27 mouse cellular contexts compared by ENCODE assay signal in genomic region chr2:31007208-31007607, GRCm38 (mm10). TPM values are rescaled to one million over a fixed set of nuclear protein-coding genes. Genes with fewer than 3 reads are reported as not detected.
DNase-seq lines count a peak whose midpoint lies in the region; ATAC-seq and TF ChIP-seq lines count a peak whose summit lies in the region.
"Had no signal": no experiment of that assay in that cellular context is flagged by ENCODE, and none has a peak within 500 bp of the region (broad histone marks: within the 10 kb centered on the region; RNA-seq: fewer than 3 reads in every experiment).

No protein-coding gene starts in this region.

- peaks cover 30% of the 10 kb centered on the region for H3K4me1 ChIP-seq in heart, embryonic 13.5 days
- peaks cover 15% of the 10 kb centered on the region; the same call in 1 of the 2 replicates for H3K4me1 ChIP-seq in neural tube, embryonic 13.5 days (replicated peaks)
- no peaks in the 10 kb centered on the region for H3K4me1 ChIP-seq in neural tube, embryonic 15.5 days
- H3K4me1 ChIP-seq in liver, embryonic 12.5 days = peaks cover 48% of the 10 kb centered on the region
- H3K4me1 ChIP-seq in liver, postnatal 0 days (ENCODE audit: insufficient read depth) = peaks cover 10% of the 10 kb centered on the region
- H3K4me1 ChIP-seq: forebrain, embryonic 15.5 days; kidney, embryonic 15.5 days; limb, embryonic 12.5 days; midbrain, embryonic 12.5 days had no signal

- H3K4me3 ChIP-seq in heart, embryonic 13.5 days = no peak overlapping the region
- no peak overlapping the region for H3K4me3 ChIP-seq in neural tube, embryonic 13.5 days
- no peak overlapping the region for H3K4me3 ChIP-seq in neural tube, embryonic 15.5 days (replicated peaks)
- H3K4me3 ChIP-seq in liver, embryonic 12.5 days = no peak overlapping the region
- no peak overlapping the region for H3K4me3 ChIP-seq in liver, postnatal 0 days (ENCODE audit: low read depth, low read length)
- H3K4me3 ChIP-seq: embryonic facial prominence, embryonic 13.5 days; forebrain, embryonic 15.5 days; hindbrain, embryonic 12.5 days; kidney, embryonic 15.5 days; limb, embryonic 12.5 days; midbrain, embryonic 12.5 days had no signal

- no peak overlapping the region for H3K4me2 ChIP-seq in heart, embryonic 13.5 days
- no peak overlapping the region for H3K4me2 ChIP-seq in neural tube, embryonic 13.5 days
- no peak overlapping the region for H3K4me2 ChIP-seq in neural tube, embryonic 15.5 days
- peak overlapping the region; percentile 70 for H3K4me2 ChIP-seq in liver, embryonic 12.5 days
- H3K4me2 ChIP-seq in liver, postnatal 0 days (ENCODE audit: low read depth, low read length) = peak overlapping the region; percentile 60; the same call in 1 of the 2 replicates
- H3K4me2 ChIP-seq: embryonic facial prominence, embryonic 13.5 days; forebrain, embryonic 15.5 days; hindbrain, embryonic 12.5 days; kidney, embryonic 15.5 days; limb, embryonic 12.5 days; midbrain, embryonic 12.5 days had no signal

- no peak for TF ChIP-seq CTCF in liver, postnatal 0 days (IDR thresholded peaks at IDR 0.05; ENCODE audit: low read depth)

- H3K27me3 ChIP-seq in heart, embryonic 13.5 days (replicated peaks) = no peaks in the 10 kb centered on the region
- H3K27me3 ChIP-seq in neural tube, embryonic 13.5 days = no peaks in the 10 kb centered on the region
- no peaks in the 10 kb centered on the region for H3K27me3 ChIP-seq in neural tube, embryonic 15.5 days (replicated peaks)
- H3K27me3 ChIP-seq in liver, embryonic 12.5 days (replicated peaks) = no peaks in the 10 kb centered on the region
- H3K27me3 ChIP-seq in liver, postnatal 0 days (ENCODE audit: insufficient read depth, low read length) = no peaks in the 10 kb centered on the region
- H3K27me3 ChIP-seq: CH12.LX; embryonic facial prominence, embryonic 13.5 days; forebrain, embryonic 15.5 days; hindbrain, embryonic 12.5 days; kidney, embryonic 15.5 days; limb, embryonic 12.5 days; midbrain, embryonic 12.5 days had no signal

- no peak for ATAC-seq in heart, embryonic 13.5 days (ENCODE audit: extremely low read depth, insufficient number of reproducible peaks, low FRiP score, low TSS enrichment)
- no peak for ATAC-seq in neural tube, embryonic 13.5 days (ENCODE audit: low read depth)
- no peak for ATAC-seq in neural tube, embryonic 15.5 days (ENCODE audit: low FRiP score)
- no peak for ATAC-seq in liver, embryonic 12.5 days
- no peak for ATAC-seq in liver, postnatal 0 days
- ATAC-seq: activated CD4-positive, CD25-positive, alpha-beta regulatory T cell, adult 4 months; forebrain, embryonic 15.5 days; intestine, postnatal 0 days had no signal

- H3K36me3 ChIP-seq in heart, embryonic 13.5 days = peaks cover 78% of the 10 kb centered on the region
- H3K36me3 ChIP-seq in neural tube, embryonic 13.5 days = peaks cover 90% of the 10 kb centered on the region
- peaks cover 80% of the 10 kb centered on the region for H3K36me3 ChIP-seq in neural tube, embryonic 15.5 days
- H3K36me3 ChIP-seq in liver, embryonic 12.5 days = peaks cover 40% of the 10 kb centered on the region
- H3K36me3 ChIP-seq in liver, postnatal 0 days (replicated peaks; ENCODE audit: insufficient read depth, low read length) = 0 out of 2 replicates have a peak, but pooled peaks cover 10% of the 10 kb centered on the region

- no peak for TF ChIP-seq EP300 in liver, postnatal 0 days (IDR thresholded peaks at IDR 0.05; ENCODE audit: low read depth)

- peak overlapping the region; percentile 77 for H3K9ac ChIP-seq in heart, embryonic 13.5 days
- no peak overlapping the region for H3K9ac ChIP-seq in neural tube, embryonic 13.5 days
- no peak overlapping the region for H3K9ac ChIP-seq in neural tube, embryonic 15.5 days (replicated peaks)
- H3K9ac ChIP-seq in liver, embryonic 12.5 days = peak overlapping the region; percentile 36; the same call in 1 of the 2 replicates
- 0 out of 2 replicates have a peak overlapping the region, but pooled peaks have one; percentile 3 for H3K9ac ChIP-seq in liver, postnatal 0 days (replicated peaks)
- H3K9ac ChIP-seq: forebrain, embryonic 15.5 days; hindbrain, embryonic 12.5 days; kidney, embryonic 15.5 days; limb, embryonic 12.5 days; midbrain, embryonic 12.5 days had no signal

- intact Hi-C loops in heart, postnatal 10 days (cut with DNase I) = no loop called here

- DNase-seq in heart, postnatal 10 days = no peak
- no peak for DNase-seq in liver, postnatal 0 days
- no peak for DNase-seq in cerebellum, adult 18-20 months
- DNase-seq: adrenal gland, adult 8-10 months; B cell, adult 2 months; cerebellum, adult 8-10 months; cerebellum, postnatal 36 days; embryo, embryonic 11 days; kidney, postnatal 36 days; lung, adult 2 months; lung, postnatal 14 days; right cerebral cortex, postnatal 14 days; thymus, adult 18-20 months; thymus, postnatal 36 days had no signal

- peak overlapping the region; percentile 97 for H3K27ac ChIP-seq in heart, embryonic 13.5 days (replicated peaks)
- H3K27ac ChIP-seq in neural tube, embryonic 13.5 days (replicated peaks) = 0 out of 2 replicates have a peak overlapping the region, but pooled peaks have one; percentile 28
- H3K27ac ChIP-seq in neural tube, embryonic 15.5 days (replicated peaks) = no peak overlapping the region
- peak overlapping the region; percentile 89 for H3K27ac ChIP-seq in liver, embryonic 12.5 days
- H3K27ac ChIP-seq in liver, postnatal 0 days (ENCODE audit: low read depth) = peak overlapping the region; percentile 62; the same call in 1 of the 2 replicates
- H3K27ac ChIP-seq: embryonic facial prominence, embryonic 13.5 days; forebrain, embryonic 15.5 days; hindbrain, embryonic 12.5 days; kidney, embryonic 15.5 days; limb, embryonic 12.5 days; midbrain, embryonic 12.5 days had no signal

- 75% methylated on average over 5 of the region's 5 CpGs for WGBS in heart, embryonic 13.5 days
- 84% methylated on average over 5 of the region's 5 CpGs for WGBS in neural tube, embryonic 13.5 days
- 89% methylated on average over 5 of the region's 5 CpGs for WGBS in neural tube, embryonic 15.5 days
- 67% methylated on average over 5 of the region's 5 CpGs for WGBS in liver, embryonic 12.5 days (ENCODE audit: insufficient replicate concordance)
- WGBS in liver, postnatal 0 days (ENCODE audit: insufficient replicate concordance) = 74% methylated on average over 5 of the region's 5 CpGs

- no peaks in the 10 kb centered on the region for H3K9me3 ChIP-seq in heart, embryonic 13.5 days
- no peaks in the 10 kb centered on the region for H3K9me3 ChIP-seq in neural tube, embryonic 13.5 days
- H3K9me3 ChIP-seq in neural tube, embryonic 15.5 days (replicated peaks) = no peaks in the 10 kb centered on the region
- H3K9me3 ChIP-seq in liver, embryonic 12.5 days (replicated peaks) = no peaks in the 10 kb centered on the region
- H3K9me3 ChIP-seq in liver, postnatal 0 days (ENCODE audit: low read length) = no peaks in the 10 kb centered on the region
- H3K9me3 ChIP-seq: embryonic facial prominence, embryonic 13.5 days; forebrain, embryonic 15.5 days; hindbrain, embryonic 12.5 days; kidney, embryonic 15.5 days; limb, embryonic 12.5 days; midbrain, embryonic 12.5 days had no signal

RNA-seq across cellular contexts. Expression of gene Usp20, which starts 25.1 kb away (rescaled TPM):
- polyA plus RNA-seq in heart, embryonic 13.5 days (2015; fragmentation: Nextera tagmentation; extraction: Ambion mirVana) = 33.0 and 39.3 TPM in 2 replicates
- 10 to 100 TPM; 58.5 to 61.1 TPM for total RNA-seq in heart, postnatal 10 days (2021)
- 48.9 and 49.6 TPM in 2 replicates for polyA plus RNA-seq in neural tube, embryonic 13.5 days (2015; fragmentation: Nextera tagmentation; extraction: Ambion mirVana)
- polyA plus RNA-seq in neural tube, embryonic 15.5 days (2015; fragmentation: Nextera tagmentation; extraction: Ambion mirVana) = 44.3 and 49.7 TPM in 2 replicates
- 7.6 and 8.4 TPM in 2 replicates for polyA plus RNA-seq in liver, embryonic 12.5 days (2016; fragmentation: Nextera tagmentation; extraction: Ambion mirVana)
- 2.7 and 3.5 TPM in 2 replicates for polyA plus RNA-seq in liver, postnatal 0 days (2015; fragmentation: Nextera tagmentation; extraction: Ambion mirVana)

RNA-seq across cellular contexts. Expression of gene BC005624, which starts 25.2 kb away (rescaled TPM):
- 32.8 and 36.9 TPM in 2 replicates for polyA plus RNA-seq in heart, embryonic 13.5 days (2015; fragmentation: Nextera tagmentation; extraction: Ambion mirVana)
- 10 to 100 TPM; 19.2 to 19.9 TPM for total RNA-seq in heart, postnatal 10 days (2021)
- polyA plus RNA-seq in neural tube, embryonic 13.5 days (2015; fragmentation: Nextera tagmentation; extraction: Ambion mirVana) = 92.3 and 95.2 TPM in 2 replicates
- polyA plus RNA-seq in neural tube, embryonic 15.5 days (2015; fragmentation: Nextera tagmentation; extraction: Ambion mirVana) = 86.5 and 93.2 TPM in 2 replicates
- 36.9 and 41.2 TPM in 2 replicates for polyA plus RNA-seq in liver, embryonic 12.5 days (2016; fragmentation: Nextera tagmentation; extraction: Ambion mirVana)
- polyA plus RNA-seq in liver, postnatal 0 days (2015; fragmentation: Nextera tagmentation; extraction: Ambion mirVana) = 18.9 and 19.6 TPM in 2 replicates

RNA-seq across cellular contexts. Expression of gene Tor1a, which starts 39.5 kb away (rescaled TPM):
- polyA plus RNA-seq in heart, embryonic 13.5 days (2015; fragmentation: Nextera tagmentation; extraction: Ambion mirVana) = 54.9 and 55.1 TPM in 2 replicates
- 10 to 100 TPM; 18.9 to 20.7 TPM for total RNA-seq in heart, postnatal 10 days (2021)
- 92.3 and 105 TPM in 2 replicates for polyA plus RNA-seq in neural tube, embryonic 13.5 days (2015; fragmentation: Nextera tagmentation; extraction: Ambion mirVana)
- polyA plus RNA-seq in neural tube, embryonic 15.5 days (2015; fragmentation: Nextera tagmentation; extraction: Ambion mirVana) = 89.5 and 93.2 TPM in 2 replicates
- 46.2 and 51.8 TPM in 2 replicates for polyA plus RNA-seq in liver, embryonic 12.5 days (2016; fragmentation: Nextera tagmentation; extraction: Ambion mirVana)
- polyA plus RNA-seq in liver, postnatal 0 days (2015; fragmentation: Nextera tagmentation; extraction: Ambion mirVana) = 82.9 and 95.5 TPM in 2 replicates

RNA-seq across cellular contexts. Expression of gene Tor1b, which starts 54.4 kb away (rescaled TPM):
- polyA plus RNA-seq in heart, embryonic 13.5 days (2015; fragmentation: Nextera tagmentation; extraction: Ambion mirVana) = 23.3 and 24.3 TPM in 2 replicates
- total RNA-seq in heart, postnatal 10 days (2021) = 10 to 100 TPM; 29.3 to 34.0 TPM
- polyA plus RNA-seq in neural tube, embryonic 13.5 days (2015; fragmentation: Nextera tagmentation; extraction: Ambion mirVana) = 14.9 and 16.3 TPM in 2 replicates
- polyA plus RNA-seq in neural tube, embryonic 15.5 days (2015; fragmentation: Nextera tagmentation; extraction: Ambion mirVana) = 17.3 and 20.2 TPM in 2 replicates
- 21.3 and 21.8 TPM in 2 replicates for polyA plus RNA-seq in liver, embryonic 12.5 days (2016; fragmentation: Nextera tagmentation; extraction: Ambion mirVana)
- polyA plus RNA-seq in liver, postnatal 0 days (2015; fragmentation: Nextera tagmentation; extraction: Ambion mirVana) = 29.2 and 31.1 TPM in 2 replicates

Comparison
In these comparisons a context has a peak if more than half of its experiments do, and no peak if none do; other contexts are left out.
1. H3K4me2 ChIP-seq: peak in liver, embryonic 12.5 days (single experiment) and liver, postnatal 0 days (single experiment); none in heart, embryonic 13.5 days (single experiment), neural tube, embryonic 13.5 days (single experiment) and neural tube, embryonic 15.5 days (single experiment).
2. H3K9ac ChIP-seq: peak in heart, embryonic 13.5 days (single experiment), liver, embryonic 12.5 days (single experiment) and liver, postnatal 0 days (single experiment); none in neural tube, embryonic 13.5 days (single experiment) and neural tube, embryonic 15.5 days (single experiment).